Mouse (Mus musculus) liver, postnatal 0 days (tissue): ENCODE data around the gene Col4a2. TPM values are rescaled to one million over a fixed set of nuclear protein-coding genes. Genes with fewer than 3 reads are reported as not detected.
A peak's percentile ranks its signal among the peaks of the same experiment; 100 is the strongest.

Source experiments
- ATAC-seq: fragments of 200-750 bp; cut with Nextera tagmentation; 2 replicates; pipeline ENCODE4 v1.8.0; 2017; ENCODE audit warnings: mild to moderate bottlenecking, moderate library complexity
- DNase-seq: peaks from one replicate; pipeline ENCODE4 v3.0.0-alpha.2; 2016
- H3K27ac ChIP-seq: fragments of 300-500 bp; sonication (generic); 2 replicates; pipeline ENCODE4 v1.5.1; 2014; ENCODE audit warnings: antibody characterized with exemption, moderate library complexity, mild to moderate bottlenecking, low read depth
- H3K27me3 ChIP-seq: fragments of 300-500 bp; sonication (generic); 2 replicates; pipeline ENCODE4 v1.6.1; 2014; ENCODE audit warnings: low read length, control low read depth, mixed read lengths; ENCODE audit not compliant: insufficient read depth
- H3K36me3 ChIP-seq: fragments of 300-500 bp; sonication (generic); replicated peaks from 2 replicates; pipeline ENCODE4 v1.6.1; 2014; ENCODE audit warnings: mild to moderate bottlenecking, control low read depth, low read length, moderate library complexity, mixed read lengths; ENCODE audit not compliant: insufficient read depth
- H3K4me1 ChIP-seq: fragments of 300-500 bp; sonication (generic); 2 replicates; pipeline ENCODE4 v1.6.1; 2014; ENCODE audit warnings: antibody characterized with exemption, mild to moderate bottlenecking, control low read depth; ENCODE audit not compliant: insufficient read depth
- H3K4me2 ChIP-seq: fragments of 300-500 bp; sonication (generic); 2 replicates; pipeline ENCODE4 v1.6.1; 2014; ENCODE audit warnings: low read depth, mild to moderate bottlenecking, low read length, moderate library complexity, mixed read lengths
- H3K4me3 ChIP-seq: fragments of 300-500 bp; sonication (generic); 2 replicates; pipeline ENCODE4 v1.5.1; 2014; ENCODE audit warnings: low read depth, low read length
- H3K9ac ChIP-seq: fragments of 300-500 bp; sonication (generic); replicated peaks from 2 replicates; pipeline ENCODE4 v1.6.1; 2014; ENCODE audit warnings: mild to moderate bottlenecking, moderate library complexity
- H3K9me3 ChIP-seq: fragments of 300-500 bp; sonication (generic); 2 replicates; pipeline ENCODE4 v1.6.1; 2016; ENCODE audit warnings: mild to moderate bottlenecking, control low read depth, low read length, mixed read lengths
- CTCF ChIP-seq: sonication (generic); IDR thresholded peaks from 2 replicates; pipeline ENCODE4 v1.5.1; 2016; ENCODE audit warnings: antibody characterized with exemption, low read depth
- EP300 ChIP-seq: IDR thresholded peaks from 2 replicates; pipeline ENCODE4 v1.6.1; 2016; ENCODE audit warnings: antibody characterized with exemption, low read depth, mild to moderate bottlenecking
- WGBS: fragments of 180-500 bp; shearing (Covaris S2); extraction: QIAGEN DNeasy Blood & Tissue Kit; methylation state at CpG from one replicate; pipeline ENCODE4 v1.1.7; 2014; ENCODE audit not compliant: insufficient replicate concordance; 5-methylcytosine and 5-hydroxymethylcytosine counted together
- polyA plus RNA-seq: library from polyadenylated mRNA; unstranded; fragments of >200 nt; fragmentation: Nextera tagmentation; extraction: Ambion mirVana; gene quantifications from 2 replicates; pipeline ENCODE4 v1.2.1, GENCODE M21; 2015

The Col4a2 gene
- polyA plus RNA-seq, 1 experiment from 2014 or later: 9.7 TPM

- peak overlapping the region; percentile 76 for H3K27ac ChIP-seq
- peak overlapping the region; percentile 36 for H3K4me3 ChIP-seq
- DNase-seq (peak; percentile 66), ATAC-seq (peak; percentile 85)
- H3K36me3 ChIP-seq: no peaks in the 10 kb centered on the region
- H3K9me3 ChIP-seq: 0 out of 2 replicates have a peak, but pooled peaks cover 4% of the 10 kb centered on the region
- no peak for TF ChIP-seq EP300
- no peak for TF ChIP-seq CTCF
- no peaks in the 10 kb centered on the region for H3K27me3 ChIP-seq
- H3K9ac ChIP-seq: peak overlapping the region; percentile 51; the same call in 1 of the 2 replicates
- peaks cover 24% of the 10 kb centered on the region for H3K4me1 ChIP-seq
- peak overlapping the region; percentile 54 for H3K4me2 ChIP-seq
- 17% methylated on average over 20 of the region's 20 CpGs for WGBS
Measured at GRCm38 (mm10) chr8:11279296-11279826, 33.2 kb upstream of the Col4a2 start.

- no peak overlapping the region for H3K9ac ChIP-seq
- H3K4me3 ChIP-seq: no peak overlapping the region
- no peak for ATAC-seq
- H3K36me3 ChIP-seq: no peaks in the 10 kb centered on the region
- H3K27ac ChIP-seq: no peak overlapping the region
- no peak for DNase-seq
- TF ChIP-seq EP300 (no peak), CTCF (no peak)
- no peaks in the 10 kb centered on the region for H3K27me3 ChIP-seq
- WGBS: 86% methylated on average over 10 of the region's 10 CpGs
- H3K4me2 ChIP-seq: no peak overlapping the region
- peaks cover 22% of the 10 kb centered on the region for H3K4me1 ChIP-seq
- 0 out of 2 replicates have a peak, but pooled peaks cover 4% of the 10 kb centered on the region for H3K9me3 ChIP-seq
Measured at GRCm38 (mm10) chr8:11280721-11281268, 31.8 kb upstream of the Col4a2 start.

GRCm38 (mm10) chr8:11282139-11282538 lies 30.5 kb upstream of the Col4a2 start:
- DNase-seq (no peak), ATAC-seq (no peak)
- no peaks in the 10 kb centered on the region for H3K27me3 ChIP-seq
- 78% methylated on average over 10 of the region's 10 CpGs for WGBS
- H3K27ac ChIP-seq: no peak overlapping the region
- no peak overlapping the region for H3K4me2 ChIP-seq
- no peak overlapping the region for H3K4me3 ChIP-seq
- TF ChIP-seq EP300: no peak
- no peak for TF ChIP-seq CTCF
- 0 out of 2 replicates have a peak, but pooled peaks cover 4% of the 10 kb centered on the region for H3K9me3 ChIP-seq
- no peaks in the 10 kb centered on the region for H3K36me3 ChIP-seq
- H3K4me1 ChIP-seq: peaks cover 19% of the 10 kb centered on the region
- no peak overlapping the region for H3K9ac ChIP-seq

GRCm38 (mm10) chr8:11282696-11283095 lies 29.9 kb upstream of the Col4a2 start:
- WGBS: 80% methylated on average over 7 of the region's 7 CpGs
- no peak overlapping the region for H3K27ac ChIP-seq
- ATAC-seq: no peak

GRCm38 (mm10) chr8:11283217-11283616 lies 29.4 kb upstream of the Col4a2 start:
- 47% methylated on average over 10 of the region's 10 CpGs for WGBS
- H3K4me3 ChIP-seq: no peak overlapping the region
- no peak overlapping the region for H3K27ac ChIP-seq
- 0 out of 2 replicates have a peak, but pooled peaks cover 4% of the 10 kb centered on the region for H3K9me3 ChIP-seq
- H3K4me2 ChIP-seq: no peak overlapping the region
- no peak for DNase-seq
- H3K27me3 ChIP-seq: no peaks in the 10 kb centered on the region
- peaks cover 10% of the 10 kb centered on the region for H3K4me1 ChIP-seq
- no peak overlapping the region for H3K9ac ChIP-seq
- ATAC-seq: no peak
- no peaks in the 10 kb centered on the region for H3K36me3 ChIP-seq
- TF ChIP-seq CTCF (no peak), EP300 (no peak)

More at GRCm38 (mm10) chr8:11282696-11283095, 29.9 kb upstream of the Col4a2 start:
- H3K27me3 ChIP-seq: no peaks in the 10 kb centered on the region
- H3K4me3 ChIP-seq: no peak overlapping the region
- no peak for DNase-seq
- no peak overlapping the region for H3K4me2 ChIP-seq
- H3K36me3 ChIP-seq: no peaks in the 10 kb centered on the region
- no peak overlapping the region for H3K9ac ChIP-seq
- TF ChIP-seq EP300 (no peak), CTCF (no peak)
- 0 out of 2 replicates have a peak, but pooled peaks cover 4% of the 10 kb centered on the region for H3K9me3 ChIP-seq
- peaks cover 15% of the 10 kb centered on the region for H3K4me1 ChIP-seq

GRCm38 (mm10) chr8:11285437-11285836 lies 27.2 kb upstream of the Col4a2 start:
- Histone ChIP-seq H3K9ac (no peak overlapping the region), H3K4me2 (no peak overlapping the region), H3K27me3 (no peaks in the 10 kb centered on the region), H3K36me3 (no peaks in the 10 kb centered on the region), H3K4me3 (no peak overlapping the region), H3K4me1 (no peaks in the 10 kb centered on the region), H3K27ac (no peak overlapping the region), H3K9me3 (0 out of 2 replicates have a peak, but pooled peaks cover 4% of the 10 kb centered on the region)
- ATAC-seq (no peak), DNase-seq (no peak)
- WGBS: 54% methylated on average over 4 of the region's 4 CpGs
- TF ChIP-seq CTCF: no peak
- TF ChIP-seq EP300: no peak
